Mouse (Mus musculus) adrenal gland (tissue): ENCODE measurements around the gene Ano1.

ENCODE experiments used
- intact Hi-C: fragments of 180-260 bp; cut with DNase I; formaldehyde crosslinking; loops from one replicate; pipeline ENCODE4 v1.15.1; 2025

Gene Ano1

GRCm38 (mm10) chr7:144541351-144541750 lies 210.4 kb downstream of the Ano1 start:
- intact Hi-C loops: no loop called here

- intact Hi-C loops: no loop called here
These were observed 212.6 kb downstream of the Ano1 start for GRCm38 (mm10) chr7:144539146-144539545.
